ENCODE assay signal across 8 mouse cellular contexts in genomic region chr16:33184901-33185260, GRCm38 (mm10). TPM values are rescaled to one million over a fixed set of nuclear protein-coding genes. Genes with fewer than 3 reads are reported as not detected.
DNase-seq lines count a peak whose midpoint lies in the region; ATAC-seq and TF ChIP-seq lines count a peak whose summit lies in the region.

Gene Osbpl11, plus strand, starts transcription at chr16:33185071.

- peak; percentile 94 to 98 for ATAC-seq in hematopoietic stem cell, adult 5-6 weeks (replicated peaks in 1 of 2; ENCODE audit: insufficient read depth in 1 of 2, low FRiP score in 2 of 2, low TSS enrichment in 1 of 2, low read depth in 1 of 2, poor library complexity in 2 of 2, severe bottlenecking in 2 of 2)
- peak; percentile 96 for ATAC-seq in lung, embryonic 16.5 days (ENCODE audit: low read depth)

- H3K4me3 ChIP-seq in MEL (ENCODE audit: control insufficient read depth in 1 of 2, insufficient read depth in 1 of 2, low read depth in 2 of 2, low read length in 2 of 2): peak within 1 kb of the TSS; percentile 89 to 93
- peak within 1 kb of the TSS; percentile 80 for H3K4me3 ChIP-seq in cerebellum, adult 2 months (replicated peaks; ENCODE audit: insufficient read depth, low read depth, low read length)
- H3K4me3 ChIP-seq in lung, embryonic 16.5 days (ENCODE audit: low read length): peak within 1 kb of the TSS; percentile 99

- TF ChIP-seq EP300 in MEL (IDR thresholded peaks at IDR 0.05; ENCODE audit: low read depth in 1 of 2, low read length in 2 of 2): no peak

- H3K79me2 ChIP-seq in MEL (ENCODE audit: control insufficient read depth, insufficient read depth, low read length, poor library complexity): peaks cover 3% of the 10 kb centered on the region; the same call in 1 of the 2 replicates

- H3K27me3 ChIP-seq in MEL (ENCODE audit: control insufficient read depth in 1 of 2, insufficient read depth in 2 of 2, low read length in 2 of 2): peaks cover 0 to 1% of the 10 kb centered on the region in 2 experiments; a peak in 1 of 4 replicates
- no peaks in the 10 kb centered on the region for H3K27me3 ChIP-seq in cerebellum, adult 2 months (ENCODE audit: control insufficient read depth, insufficient read depth, low read length)
- no peaks in the 10 kb centered on the region for H3K27me3 ChIP-seq in lung, embryonic 16.5 days (ENCODE audit: control insufficient read depth, insufficient read depth, low read depth, low read length)

- H3K27ac ChIP-seq in MEL (ENCODE audit: control insufficient read depth, low read depth, low read length): peak within 1 kb of the TSS; percentile 61
- H3K27ac ChIP-seq in cerebellum, adult 2 months (ENCODE audit: insufficient read depth, low read length): peak within 1 kb of the TSS; percentile 89
- H3K27ac ChIP-seq in lung, embryonic 16.5 days (ENCODE audit: low read length): peak within 1 kb of the TSS; percentile 91

- H3K36me3 ChIP-seq in MEL (ENCODE audit: control insufficient read depth in 1 of 2, insufficient read depth in 2 of 2, low read length in 2 of 2): peaks cover 0 to 5% of the 10 kb centered on the region in 2 experiments; a peak in 2 of 4 replicates
- no peaks in the 10 kb centered on the region for H3K36me3 ChIP-seq in lung, embryonic 16.5 days (ENCODE audit: control insufficient read depth, insufficient read depth, low read length)

- peak; percentile 61 to 81; a peak in 3 of 4 replicates for TF ChIP-seq POLR2A in MEL (IDR thresholded peaks at IDR 0.05; ENCODE audit: control insufficient read depth in 1 of 2, insufficient read depth in 1 of 2, low read depth in 1 of 2, low read length in 2 of 2, poor library complexity in 1 of 2)
- peak; percentile 73 for TF ChIP-seq POLR2A in cerebellum, adult 2 months (IDR thresholded peaks at IDR 0.05; ENCODE audit: borderline replicate concordance, insufficient read depth, low read length)

- DNase-seq in MEL (ENCODE audit: low read depth, low spot score): peak; percentile 96
- DNase-seq in cerebellum, adult 2 months: peak; percentile 96 to 97
- peak; percentile 92 for DNase-seq in forelimb bud, embryonic 11.5 days (ENCODE audit: low read depth, low spot score)
- peak; percentile 96 for DNase-seq in layer of hippocampus, adult 9-10 months (ENCODE audit: low spot score)
- DNase-seq in ovary, postnatal 10 days (ENCODE audit: low spot score): peak; percentile 95
- peak; percentile 92 to 95 for DNase-seq in thymus, postnatal 10 days (ENCODE audit: low spot score in 2 of 2)

- under 1% methylated on average over 27 of the region's 27 CpGs for WGBS in cerebellum, adult 2 months
- WGBS in lung, embryonic 16.5 days: 0% methylated on average over 27 of the region's 27 CpGs

- TF ChIP-seq CTCF in MEL (IDR thresholded peaks at IDR 0.05 in 2 of 3, conservative IDR thresholded peaks at IDR 0.05 in 1 of 3; ENCODE audit: control insufficient read depth in 1 of 3, insufficient read depth in 1 of 3, low read depth in 2 of 3, low read length in 3 of 3, poor library complexity in 1 of 3, severe bottlenecking in 1 of 3): no peak
- no peak for TF ChIP-seq CTCF in cerebellum, adult 2 months (IDR thresholded peaks at IDR 0.05; ENCODE audit: borderline replicate concordance, insufficient read depth, low read depth, low read length)

- peak within 1 kb of the TSS; percentile 97 for H3K9ac ChIP-seq in MEL (ENCODE audit: control insufficient read depth, low read depth, low read length, poor library complexity, severe bottlenecking)
- H3K9ac ChIP-seq in lung, embryonic 16.5 days (ENCODE audit: low read length): peak within 1 kb of the TSS; percentile 99

- no peaks in the 10 kb centered on the region; a peak in 1 of 4 replicates for H3K4me1 ChIP-seq in MEL (ENCODE audit: control insufficient read depth in 1 of 2, insufficient read depth in 2 of 2, low read length in 2 of 2)
- peaks cover 5% of the 10 kb centered on the region for H3K4me1 ChIP-seq in cerebellum, adult 2 months (ENCODE audit: control insufficient read depth, insufficient read depth, low read length)
- peaks cover 18% of the 10 kb centered on the region; the same call in 1 of the 2 replicates for H3K4me1 ChIP-seq in lung, embryonic 16.5 days (replicated peaks; ENCODE audit: control insufficient read depth, insufficient read depth, low read length)

- no peaks in the 10 kb centered on the region for H3K9me3 ChIP-seq in MEL (replicated peaks; ENCODE audit: insufficient read depth, low read length)
- H3K9me3 ChIP-seq in lung, embryonic 16.5 days (ENCODE audit: control insufficient read depth, low read length): no peaks in the 10 kb centered on the region

- TF ChIP-seq RAD21 in MEL (IDR thresholded peaks at IDR 0.05; ENCODE audit: low read depth, low read length): no peak

- H3K4me2 ChIP-seq in lung, embryonic 16.5 days (ENCODE audit: low read depth, low read length): peak within 1 kb of the TSS; percentile 92

TF ChIP-seq in MEL, 35 proteins besides CTCF, POLR2A, EP300 and RAD21:
- TF ChIP-seq BHLHE40 (IDR thresholded peaks at IDR 0.05; ENCODE audit: borderline replicate concordance, low read depth, low read length) (no peak), CHD2 (IDR thresholded peaks at IDR 0.05; ENCODE audit: low read length) (no peak), ZKSCAN1 (IDR thresholded peaks at IDR 0.05; ENCODE audit: low read depth, low read length) (no peak), GATA1 (IDR thresholded peaks at IDR 0.05; ENCODE audit: low read depth, low read length) (no peak), TAL1 (IDR thresholded peaks at IDR 0.05; ENCODE audit: low read length) (no peak), HCFC1 (IDR thresholded peaks at IDR 0.05; ENCODE audit: low read depth, low read length) (peak; percentile 98), NRF1 (IDR thresholded peaks at IDR 0.05; ENCODE audit: insufficient read depth, low read depth, low read length, poor library complexity, severe bottlenecking) (no peak), GABPA (IDR thresholded peaks at IDR 0.05; ENCODE audit: low read depth, low read length) (no peak), POLR2AphosphoS2 (IDR thresholded peaks at IDR 0.05; ENCODE audit: low read length) (peak; percentile 41; the same call in 1 of the 2 replicates), MAX (IDR thresholded peaks at IDR 0.05; ENCODE audit: low read length) (no peak), ZC3H11A (IDR thresholded peaks at IDR 0.05; ENCODE audit: low read depth, low read length) (no peak), MYC (IDR thresholded peaks at IDR 0.05; ENCODE audit: low read depth, low read length) (no peak), JUND (IDR thresholded peaks at IDR 0.05; ENCODE audit: low read depth, low read length) (no peak), RCOR1 (IDR thresholded peaks at IDR 0.05; ENCODE audit: low read depth, low read length) (no peak), SIN3A (IDR thresholded peaks at IDR 0.05; ENCODE audit: low read length) (peak; percentile 78), USF2 (IDR thresholded peaks at IDR 0.05; ENCODE audit: borderline replicate concordance in 1 of 2, insufficient read depth in 1 of 2, low read depth in 1 of 2, low read length in 2 of 2) (no peak), POLR2AphosphoS5 (IDR thresholded peaks at IDR 0.05; ENCODE audit: borderline replicate concordance, low read depth, low read length) (no peak), TCF12 (IDR thresholded peaks at IDR 0.05; ENCODE audit: low read depth, low read length) (peak; percentile 60; the same call in 1 of the 2 replicates), SMC3 (IDR thresholded peaks at IDR 0.05; ENCODE audit: low read depth, low read length) (no peak), TBP (IDR thresholded peaks at IDR 0.05; ENCODE audit: low read depth, low read length) (0 out of 2 replicates have a peak, but pooled peaks have one; percentile 26), MYB (IDR thresholded peaks at IDR 0.05; ENCODE audit: low read depth, low read length) (no peak), ELF1 (IDR thresholded peaks at IDR 0.05; ENCODE audit: low read depth, low read length) (peak; percentile 79), USF1 (IDR thresholded peaks at IDR 0.05; ENCODE audit: low read depth, low read length) (no peak), UBTF (IDR thresholded peaks at IDR 0.05; ENCODE audit: borderline replicate concordance, insufficient read depth, low read depth, low read length) (no peak), NELFE (IDR thresholded peaks at IDR 0.05; ENCODE audit: low read depth, low read length) (peak; percentile 86), CHD1 (IDR thresholded peaks at IDR 0.05; ENCODE audit: low read depth, low read length) (no peak), ZNF384 (IDR thresholded peaks at IDR 0.05; ENCODE audit: low read depth, low read length) (0 out of 2 replicates have a peak, but pooled peaks have one; percentile 10), MAFK (IDR thresholded peaks at IDR 0.05; ENCODE audit: borderline replicate concordance, low read depth, low read length) (no peak), ZMIZ1 (IDR thresholded peaks at IDR 0.05; ENCODE audit: low read depth, low read length) (peak; percentile 90), MXI1 (IDR thresholded peaks at IDR 0.05; ENCODE audit: low read depth, low read length) (peak; percentile 47; the same call in 1 of the 2 replicates), MEF2A (IDR thresholded peaks at IDR 0.05; ENCODE audit: extremely low read depth, insufficient replicate concordance, low read depth, low read length, poor library complexity, severe bottlenecking) (no peak), ETS1 (IDR thresholded peaks at IDR 0.05; ENCODE audit: low read depth, low read length) (no peak), E2F4 (IDR thresholded peaks at IDR 0.05; ENCODE audit: borderline replicate concordance, low read depth, low read length) (no peak), MAZ (IDR thresholded peaks at IDR 0.05; ENCODE audit: low read depth, low read length) (peak; percentile 57; the same call in 1 of the 2 replicates), KAT2A (conservative IDR thresholded peaks at IDR 0.05; ENCODE audit: low read depth, low read length) (peak; percentile 87)

RNA-seq across cellular contexts. Expression of gene Osbpl11, which starts in this region (rescaled TPM):
- total RNA-seq in MEL (2012; rRNA removed): 6.9 and 7.1 TPM in 2 replicates
- 10 to 100 TPM in 1 of 2 experiments, not detected in 1; 10.3 TPM for polyA plus RNA-seq in MEL (2012; ENCODE audit: insufficient read depth in 1 of 2, insufficient read length in 2 of 2, low read depth in 1 of 2, low replicate concordance in 2 of 2, missing spikeins in 1 of 2)
- 12.5 and 12.8 TPM in 2 replicates for polyA plus RNA-seq in cerebellum, adult 2 months (2012; rRNA removed)
- 17.5 and 20.2 TPM in 2 replicates for total RNA-seq in hematopoietic stem cell, adult 5-6 weeks (2017)
- 14.8 and 14.9 TPM in 2 replicates for polyA plus RNA-seq in lung, embryonic 16.5 days (2015; fragmentation: Nextera tagmentation; extraction: Ambion mirVana)

Comparison
In these comparisons a context has a peak if more than half of its experiments do, and no peak if none do; other contexts are left out.
1. Peak in every context shown above with its lines: DNase-seq, ATAC-seq, H3K4me3 ChIP-seq and H3K27ac ChIP-seq.